In the genomic region with DNA sequence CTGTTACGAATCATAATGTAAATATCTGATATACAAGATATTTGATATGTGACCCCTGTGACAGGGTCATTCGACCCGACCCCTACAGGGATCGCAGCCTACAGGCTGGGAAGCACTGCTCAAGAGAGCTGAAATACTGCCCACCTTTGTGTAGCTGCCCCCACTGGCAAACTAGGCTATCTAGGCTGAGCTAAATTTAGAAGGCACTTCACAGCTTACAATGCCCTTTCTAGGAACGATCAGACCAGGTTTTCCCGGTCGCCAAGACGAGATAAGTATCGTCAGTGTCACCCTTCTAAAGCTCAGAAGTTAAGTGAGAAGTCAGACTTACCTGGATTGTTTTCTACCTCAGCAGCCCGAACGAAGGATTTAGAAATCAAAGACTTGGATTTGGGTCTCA, we compare ENCODE assay signal across 28 mouse cellular contexts.
DNase-seq lines count a peak whose midpoint lies in the region; ATAC-seq lines count a peak whose summit lies in the region.
"Had no signal": no experiment of that assay in that cellular context is flagged by ENCODE, and none has a peak within 500 bp of the region (broad histone marks: within the 10 kb centered on the region; RNA-seq: fewer than 3 reads in every experiment).

No protein-coding gene starts in this region.

- peaks cover 10% of the 10 kb centered on the region for H3K4me1 ChIP-seq in heart, embryonic 10.5 days
- H3K4me1 ChIP-seq in heart, embryonic 13.5 days: peaks cover 12% of the 10 kb centered on the region
- H3K4me1 ChIP-seq in heart, embryonic 16.5 days (ENCODE audit: control insufficient read depth, insufficient read depth, low read length): peaks cover 4% of the 10 kb centered on the region
- no peaks in the 10 kb centered on the region for H3K4me1 ChIP-seq in midbrain, embryonic 13.5 days (replicated peaks)
- H3K4me1 ChIP-seq: forebrain, embryonic 10.5 days; forebrain, embryonic 13.5 days; hindbrain, embryonic 10.5 days; hindbrain, embryonic 13.5 days had no signal

- no peak for DNase-seq in heart, embryonic 10.5 days (ENCODE audit: low spot score)
- DNase-seq in heart, adult 11 months: no peak
- DNase-seq in heart, postnatal 36 days: no peak
- DNase-seq in heart, postnatal 4 days: peak; percentile 17
- DNase-seq: adrenal gland, postnatal 10 days; adrenal gland, postnatal 36 days; B cell, adult 2 months; cerebellum, adult 18-20 months; cerebellum, adult 9-10 months; cerebellum, postnatal 14 days; gastrocnemius, postnatal 10 days; gastrocnemius, postnatal 36 days; kidney, adult 18-20 months; kidney, adult 9 months had no signal

- no peak overlapping the region for H3K4me3 ChIP-seq in heart, embryonic 10.5 days
- H3K4me3 ChIP-seq in heart, embryonic 13.5 days: no peak overlapping the region
- H3K4me3 ChIP-seq in heart, embryonic 16.5 days (ENCODE audit: low read length): no peak overlapping the region
- no peak overlapping the region for H3K4me3 ChIP-seq in midbrain, embryonic 13.5 days (replicated peaks)
- H3K4me3 ChIP-seq: forebrain, embryonic 10.5 days; forebrain, embryonic 13.5 days; hindbrain, embryonic 10.5 days; hindbrain, embryonic 13.5 days had no signal

- peak overlapping the region; percentile 72 for H3K27ac ChIP-seq in heart, embryonic 10.5 days
- H3K27ac ChIP-seq in heart, embryonic 13.5 days (replicated peaks): peak overlapping the region; percentile 67
- 0 out of 2 replicates have a peak overlapping the region, but pooled peaks have one; percentile 8 for H3K27ac ChIP-seq in heart, embryonic 16.5 days (ENCODE audit: low read length)
- H3K27ac ChIP-seq in midbrain, embryonic 13.5 days: no peak overlapping the region
- H3K27ac ChIP-seq: forebrain, embryonic 10.5 days; forebrain, embryonic 13.5 days; hindbrain, embryonic 10.5 days; hindbrain, embryonic 13.5 days; hindbrain, postnatal 0 days had no signal

- no peak overlapping the region for H3K9ac ChIP-seq in heart, embryonic 13.5 days
- H3K9ac ChIP-seq in heart, embryonic 16.5 days (ENCODE audit: low read length): no peak overlapping the region
- no peak overlapping the region for H3K9ac ChIP-seq in midbrain, embryonic 13.5 days (replicated peaks)
- H3K9ac ChIP-seq: forebrain, embryonic 13.5 days; hindbrain, embryonic 13.5 days had no signal

- WGBS in heart, embryonic 10.5 days: 39% methylated on average over 11 of the region's 11 CpGs
- 37% methylated on average over 11 of the region's 11 CpGs for WGBS in heart, embryonic 13.5 days
- 39% methylated on average over 11 of the region's 11 CpGs for WGBS in heart, embryonic 16.5 days
- 92% methylated on average over 11 of the region's 11 CpGs for WGBS in midbrain, embryonic 13.5 days

- H3K36me3 ChIP-seq in heart, embryonic 10.5 days: no peaks in the 10 kb centered on the region
- no peaks in the 10 kb centered on the region for H3K36me3 ChIP-seq in heart, embryonic 13.5 days
- no peaks in the 10 kb centered on the region for H3K36me3 ChIP-seq in heart, embryonic 16.5 days (ENCODE audit: control insufficient read depth, insufficient read depth)
- no peaks in the 10 kb centered on the region for H3K36me3 ChIP-seq in midbrain, embryonic 13.5 days
- H3K36me3 ChIP-seq: forebrain, embryonic 10.5 days; G1E; hindbrain, embryonic 10.5 days; hindbrain, embryonic 13.5 days had no signal

- no peaks in the 10 kb centered on the region for H3K27me3 ChIP-seq in heart, embryonic 10.5 days (ENCODE audit: insufficient read depth, poor library complexity, severe bottlenecking)
- H3K27me3 ChIP-seq in heart, embryonic 13.5 days (replicated peaks): no peaks in the 10 kb centered on the region
- H3K27me3 ChIP-seq in heart, embryonic 16.5 days (ENCODE audit: control insufficient read depth, insufficient read depth, low read length): no peaks in the 10 kb centered on the region
- H3K27me3 ChIP-seq in midbrain, embryonic 13.5 days: no peaks in the 10 kb centered on the region
- H3K27me3 ChIP-seq: CH12.LX; forebrain, embryonic 13.5 days; hindbrain, embryonic 13.5 days; Patski had no signal

- peak overlapping the region; percentile 45 for H3K4me2 ChIP-seq in heart, embryonic 13.5 days
- H3K4me2 ChIP-seq in heart, embryonic 16.5 days (ENCODE audit: low read depth, low read length): peak overlapping the region; percentile 15; the same call in 1 of the 2 replicates
- H3K4me2 ChIP-seq in midbrain, embryonic 13.5 days (replicated peaks): no peak overlapping the region
- H3K4me2 ChIP-seq: forebrain, embryonic 13.5 days; hindbrain, embryonic 13.5 days had no signal

- intact Hi-C loops in heart, postnatal 36 days (cut with DNase I): no loop called here

- ATAC-seq in heart, embryonic 13.5 days (ENCODE audit: extremely low read depth, insufficient number of reproducible peaks, low FRiP score, low TSS enrichment): no peak
- peak; percentile 67; the same call in 1 of the 2 replicates for ATAC-seq in heart, embryonic 16.5 days (replicated peaks; ENCODE audit: extremely low read depth, insufficient read depth, low FRiP score)
- no peak for ATAC-seq in midbrain, embryonic 13.5 days
- ATAC-seq: forebrain, embryonic 13.5 days; forebrain, embryonic 16.5 days; hindbrain, postnatal 0 days; inflammation-experienced regulatory T-cells, adult 6 months; intestine, embryonic 16.5 days; Patski had no signal

- H3K9me3 ChIP-seq in heart, embryonic 10.5 days: no peaks in the 10 kb centered on the region
- peaks cover 22% of the 10 kb centered on the region; the same call in 1 of the 2 replicates for H3K9me3 ChIP-seq in heart, embryonic 13.5 days
- peaks cover 16% of the 10 kb centered on the region for H3K9me3 ChIP-seq in heart, embryonic 16.5 days (replicated peaks; ENCODE audit: control insufficient read depth, low read length)
- peaks cover 17% of the 10 kb centered on the region; the same call in 1 of the 2 replicates for H3K9me3 ChIP-seq in midbrain, embryonic 13.5 days
- H3K9me3 ChIP-seq: G1E had no signal
